Mouse (Mus musculus) intestine, postnatal 0 days (tissue): Measurements from ENCODE around the gene 1110008L16Rik. TPM values are rescaled to one million over a fixed set of nuclear protein-coding genes. Genes with fewer than 3 reads are reported as not detected.

Experiments used
- ATAC-seq: fragments of 200-750 bp; cut with Nextera tagmentation; 2 replicates; pipeline ENCODE4 v1.8.0; 2017; ENCODE audit warnings: mild to moderate bottlenecking, moderate TSS enrichment, moderate library complexity
- H3K27ac ChIP-seq: fragments of 300-500 bp; sonication (generic); 2 replicates; pipeline ENCODE4 v1.5.1; 2014; ENCODE audit warnings: mild to moderate bottlenecking, low read depth, low read length, moderate library complexity
- H3K27me3 ChIP-seq: fragments of 300-500 bp; sonication (generic); replicated peaks from 2 replicates; pipeline ENCODE4 v1.6.1; 2014; ENCODE audit warnings: low read length, mixed read lengths; ENCODE audit not compliant: control insufficient read depth, insufficient read depth
- H3K36me3 ChIP-seq: fragments of 300-500 bp; sonication (generic); 2 replicates; pipeline ENCODE4 v1.6.1; 2014; ENCODE audit warnings: mild to moderate bottlenecking, moderate library complexity; ENCODE audit not compliant: control insufficient read depth, insufficient read depth
- H3K4me1 ChIP-seq: fragments of 300-500 bp; sonication (generic); replicated peaks from 2 replicates; pipeline ENCODE4 v1.6.1; 2014; ENCODE audit warnings: antibody characterized with exemption, low read length, mixed read lengths; ENCODE audit not compliant: control insufficient read depth, insufficient read depth
- H3K4me2 ChIP-seq: fragments of 300-500 bp; sonication (generic); replicated peaks from 2 replicates; pipeline ENCODE4 v1.6.1; 2014; ENCODE audit warnings: low read depth, mild to moderate bottlenecking, moderate library complexity
- H3K4me3 ChIP-seq: fragments of 300-500 bp; sonication (generic); 2 replicates; pipeline ENCODE4 v1.5.1; 2014; ENCODE audit warnings: low read depth, low read length
- H3K9ac ChIP-seq: fragments of 300-500 bp; sonication (generic); 2 replicates; pipeline ENCODE4 v1.6.1; 2014; ENCODE audit warnings: mild to moderate bottlenecking, low read depth, low read length
- H3K9me3 ChIP-seq: fragments of 300-500 bp; sonication (generic); 2 replicates; pipeline ENCODE4 v1.6.1; 2016; ENCODE audit warnings: mixed run types; ENCODE audit not compliant: control insufficient read depth
- CTCF ChIP-seq: sonication (generic); IDR thresholded peaks from 2 replicates; pipeline ENCODE4 v1.5.1; 2016; ENCODE audit warnings: low read depth, mild to moderate bottlenecking, control low read depth, antibody characterized with exemption, moderate library complexity
- WGBS: fragments of 180-500 bp; shearing (Covaris S2); extraction: QIAGEN DNeasy Blood & Tissue Kit; methylation state at CpG from one replicate; pipeline ENCODE4 v1.1.7; 2014; 5-methylcytosine and 5-hydroxymethylcytosine counted together
- polyA plus RNA-seq: library from polyadenylated mRNA; unstranded; fragments of >200 nt; fragmentation: Nextera tagmentation; extraction: Ambion mirVana; gene quantifications from 2 replicates; pipeline ENCODE4 v1.2.1, GENCODE M21; 2015

1110008L16Rik gene
- polyA plus RNA-seq, 1 experiment from 2014 or later = 11.9 TPM

GRCm38 (mm10) chr12:55397544-55398239 lies 98.3 kb downstream of the 1110008L16Rik start:
- peaks cover 8% of the 10 kb centered on the region for H3K4me1 ChIP-seq
- H3K9me3 ChIP-seq = no peaks in the 10 kb centered on the region
- no peaks in the 10 kb centered on the region for H3K27me3 ChIP-seq
- peak; percentile 24; the same call in 1 of the 2 replicates for ATAC-seq
- H3K36me3 ChIP-seq = no peaks in the 10 kb centered on the region
- peak overlapping the region; percentile 90 for H3K9ac ChIP-seq
- H3K4me2 ChIP-seq = peak overlapping the region; percentile 77
- H3K27ac ChIP-seq = peak overlapping the region; percentile 94
- WGBS = 41% methylated on average over 9 of the region's 9 CpGs
- peak overlapping the region; percentile 96 for H3K4me3 ChIP-seq
- TF ChIP-seq CTCF = no peak

- H3K9ac ChIP-seq = peak overlapping the region; percentile 90
- WGBS = under 1% methylated on average over 51 of the region's 51 CpGs
- TF ChIP-seq CTCF = 0 out of 2 replicates have a peak, but pooled peaks have one; percentile 14
- no peaks in the 10 kb centered on the region for H3K27me3 ChIP-seq
- ATAC-seq = peak; percentile 99
- 0 out of 2 replicates have a peak, but pooled peaks cover under 1% of the 10 kb centered on the region for H3K36me3 ChIP-seq
- H3K9me3 ChIP-seq = no peaks in the 10 kb centered on the region
- peak overlapping the region; percentile 96 for H3K4me3 ChIP-seq
- H3K4me2 ChIP-seq = peak overlapping the region; percentile 77
- H3K27ac ChIP-seq = peak overlapping the region; percentile 94
- peaks cover 8% of the 10 kb centered on the region for H3K4me1 ChIP-seq
These were observed 99.1 kb downstream of the 1110008L16Rik start for GRCm38 (mm10) chr12:55398240-55399127.

- Histone ChIP-seq H3K4me2 (peak overlapping the region; percentile 77), H3K4me3 (peak overlapping the region; percentile 96), H3K4me1 (peaks cover 8% of the 10 kb centered on the region), H3K27ac (peak overlapping the region; percentile 94), H3K9me3 (no peaks in the 10 kb centered on the region), H3K36me3 (peaks cover 7% of the 10 kb centered on the region; the same call in 1 of the 2 replicates), H3K9ac (peak overlapping the region; percentile 90), H3K27me3 (no peaks in the 10 kb centered on the region)
- WGBS = under 1% methylated on average over 20 of the region's 20 CpGs
- ATAC-seq = peak; percentile 16
- no peak for TF ChIP-seq CTCF
These were observed 99.8 kb downstream of the 1110008L16Rik start for GRCm38 (mm10) chr12:55399128-55399677.

- Histone ChIP-seq H3K9ac (no peak overlapping the region), H3K9me3 (no peaks in the 10 kb centered on the region), H3K36me3 (peaks cover 44% of the 10 kb centered on the region), H3K4me1 (no peaks in the 10 kb centered on the region), H3K4me2 (no peak overlapping the region), H3K27ac (no peak overlapping the region), H3K4me3 (no peak overlapping the region), H3K27me3 (no peaks in the 10 kb centered on the region)
- TF ChIP-seq CTCF = no peak
- WGBS = 55% methylated on average over 5 of the region's 5 CpGs
- ATAC-seq = no peak
These were observed 108.5 kb downstream of the 1110008L16Rik start for GRCm38 (mm10) chr12:55407888-55408287.

GRCm38 (mm10) chr12:55415255-55415654 lies 115.9 kb downstream of the 1110008L16Rik start:
- Histone ChIP-seq H3K9me3 (no peaks in the 10 kb centered on the region), H3K9ac (no peak overlapping the region), H3K4me2 (no peak overlapping the region), H3K4me3 (no peak overlapping the region), H3K36me3 (peaks cover 69% of the 10 kb centered on the region), H3K4me1 (0 out of 2 replicates have a peak, but pooled peaks cover 7% of the 10 kb centered on the region), H3K27me3 (no peaks in the 10 kb centered on the region), H3K27ac (peak overlapping the region; percentile 41; the same call in 1 of the 2 replicates)
- WGBS = 89% methylated on average over 5 of the region's 5 CpGs
- no peak for ATAC-seq
- no peak for TF ChIP-seq CTCF

GRCm38 (mm10) chr12:55415762-55416161 lies 116.4 kb downstream of the 1110008L16Rik start:
- H3K27me3 ChIP-seq = no peaks in the 10 kb centered on the region
- ATAC-seq = peak; percentile 61
- no peak overlapping the region for H3K4me3 ChIP-seq
- TF ChIP-seq CTCF = no peak
- H3K27ac ChIP-seq = peak overlapping the region; percentile 41; the same call in 1 of the 2 replicates
- H3K36me3 ChIP-seq = peaks cover 74% of the 10 kb centered on the region
- 0 out of 2 replicates have a peak, but pooled peaks cover 7% of the 10 kb centered on the region for H3K4me1 ChIP-seq
- no peak overlapping the region for H3K9ac ChIP-seq
- WGBS = 5% methylated on average over 1 of the region's 1 CpGs
- H3K9me3 ChIP-seq = no peaks in the 10 kb centered on the region
- no peak overlapping the region for H3K4me2 ChIP-seq
